Mouse (Mus musculus): Measurements from ENCODE around the gene Pgls. TPM values are rescaled to one million over a fixed set of nuclear protein-coding genes. Genes with fewer than 3 reads are reported as not detected.

The Pgls gene
- total and polyA plus RNA-seq, 2 experiments from 2014 or later, result 212 to 425 TPM

GRCm38 (mm10) chr8:71558958-71559690, 32.9 kb upstream of the Pgls start:
- no peaks in the 10 kb centered on the region for H3K36me3 ChIP-seq (replicated peaks; ENCODE audit: control insufficient read depth, insufficient read depth, low read length)
- DNase-seq (ENCODE audit: low spot score) (no peak), ATAC-seq (ENCODE audit: insufficient read depth, low read depth) (no peak)
- H3K27ac ChIP-seq (ENCODE audit: low read depth), result no peak overlapping the region
- peak overlapping the region; percentile 67 for H3K4me2 ChIP-seq (ENCODE audit: low read depth, low read length)
- peak overlapping the region; percentile 46 for H3K4me3 ChIP-seq (ENCODE audit: low read depth, low read length)
- H3K9ac ChIP-seq (replicated peaks; ENCODE audit: low read depth, low read length), result 0 out of 2 replicates have a peak overlapping the region, but pooled peaks have one; percentile 20
- peaks cover 53% of the 10 kb centered on the region for H3K27me3 ChIP-seq (ENCODE audit: control insufficient read depth, insufficient read depth, low read length)
- no peaks in the 10 kb centered on the region for H3K9me3 ChIP-seq (replicated peaks; ENCODE audit: control insufficient read depth, low read length)
- 0 out of 2 replicates have a peak, but pooled peaks cover 4% of the 10 kb centered on the region for H3K4me1 ChIP-seq (ENCODE audit: control insufficient read depth, insufficient read depth)
- no peak for TF ChIP-seq EP300 (IDR thresholded peaks at IDR 0.05; ENCODE audit: low read depth)
- no peak for TF ChIP-seq CTCF (IDR thresholded peaks at IDR 0.05; ENCODE audit: low read depth)
- WGBS, result 5% methylated on average over 24 of the region's 24 CpGs

- H3K27ac ChIP-seq (ENCODE audit: low read depth), result no peak overlapping the region
- ATAC-seq (ENCODE audit: insufficient read depth, low read depth) (no peak), DNase-seq (ENCODE audit: low spot score) (no peak)
- H3K4me1 ChIP-seq (ENCODE audit: control insufficient read depth, insufficient read depth), result 0 out of 2 replicates have a peak, but pooled peaks cover 4% of the 10 kb centered on the region
- no peaks in the 10 kb centered on the region for H3K36me3 ChIP-seq (replicated peaks; ENCODE audit: control insufficient read depth, insufficient read depth, low read length)
- H3K4me2 ChIP-seq (ENCODE audit: low read depth, low read length), result no peak overlapping the region
- H3K4me3 ChIP-seq (ENCODE audit: low read depth, low read length), result no peak overlapping the region
- no peak overlapping the region for H3K9ac ChIP-seq (replicated peaks; ENCODE audit: low read depth, low read length)
- H3K27me3 ChIP-seq (ENCODE audit: control insufficient read depth, insufficient read depth, low read length), result peaks cover 53% of the 10 kb centered on the region
- WGBS, result 58% methylated on average over 3 of the region's 3 CpGs
- H3K9me3 ChIP-seq (replicated peaks; ENCODE audit: control insufficient read depth, low read length), result no peaks in the 10 kb centered on the region
- TF ChIP-seq CTCF (IDR thresholded peaks at IDR 0.05; ENCODE audit: low read depth) (no peak), EP300 (IDR thresholded peaks at IDR 0.05; ENCODE audit: low read depth) (no peak)
These were observed 31.9 kb upstream of the Pgls start for GRCm38 (mm10) chr8:71560071-71560470.

- Histone ChIP-seq H3K4me2 (ENCODE audit: low read depth, low read length) (no peak overlapping the region), H3K4me3 (ENCODE audit: low read depth, low read length) (no peak overlapping the region), H3K9me3 (replicated peaks; ENCODE audit: control insufficient read depth, low read length) (no peaks in the 10 kb centered on the region), H3K9ac (replicated peaks; ENCODE audit: low read depth, low read length) (no peak overlapping the region), H3K27ac (ENCODE audit: low read depth) (no peak overlapping the region), H3K36me3 (replicated peaks; ENCODE audit: control insufficient read depth, insufficient read depth, low read length) (no peaks in the 10 kb centered on the region), H3K4me1 (ENCODE audit: control insufficient read depth, insufficient read depth) (0 out of 2 replicates have a peak, but pooled peaks cover 4% of the 10 kb centered on the region), H3K27me3 (ENCODE audit: control insufficient read depth, insufficient read depth, low read length) (peaks cover 53% of the 10 kb centered on the region)
- ATAC-seq (ENCODE audit: insufficient read depth, low read depth), result no peak
- WGBS, result 78% methylated on average over 5 of the region's 5 CpGs
- no peak for TF ChIP-seq EP300 (IDR thresholded peaks at IDR 0.05; ENCODE audit: low read depth)
- TF ChIP-seq CTCF (IDR thresholded peaks at IDR 0.05; ENCODE audit: low read depth), result no peak
- DNase-seq (ENCODE audit: low spot score), result no peak
These were observed 31.2 kb upstream of the Pgls start for GRCm38 (mm10) chr8:71560765-71561164.

GRCm38 (mm10) chr8:71561401-71561800, 30.6 kb upstream of the Pgls start:
- Histone ChIP-seq H3K4me3 (ENCODE audit: low read depth, low read length) (no peak overlapping the region), H3K4me2 (ENCODE audit: low read depth, low read length) (no peak overlapping the region), H3K27ac (ENCODE audit: low read depth) (no peak overlapping the region), H3K36me3 (replicated peaks; ENCODE audit: control insufficient read depth, insufficient read depth, low read length) (no peaks in the 10 kb centered on the region), H3K4me1 (ENCODE audit: control insufficient read depth, insufficient read depth) (0 out of 2 replicates have a peak, but pooled peaks cover 4% of the 10 kb centered on the region), H3K9ac (replicated peaks; ENCODE audit: low read depth, low read length) (no peak overlapping the region), H3K27me3 (ENCODE audit: control insufficient read depth, insufficient read depth, low read length) (peaks cover 53% of the 10 kb centered on the region), H3K9me3 (replicated peaks; ENCODE audit: control insufficient read depth, low read length) (no peaks in the 10 kb centered on the region)
- TF ChIP-seq CTCF (IDR thresholded peaks at IDR 0.05; ENCODE audit: low read depth), result peak; percentile 96
- no peak for TF ChIP-seq EP300 (IDR thresholded peaks at IDR 0.05; ENCODE audit: low read depth)
- 6% methylated on average over 15 of the region's 15 CpGs for WGBS
- DNase-seq (ENCODE audit: low spot score), result peak; percentile 71
- ATAC-seq (ENCODE audit: insufficient read depth, low read depth), result peak; percentile 42; the same call in 1 of the 2 replicates

GRCm38 (mm10) chr8:71562751-71563150, 29.2 kb upstream of the Pgls start:
- no peaks in the 10 kb centered on the region for H3K9me3 ChIP-seq (replicated peaks; ENCODE audit: control insufficient read depth, low read length)
- peak; percentile 77 for TF ChIP-seq CTCF (IDR thresholded peaks at IDR 0.05; ENCODE audit: low read depth)
- TF ChIP-seq EP300 (IDR thresholded peaks at IDR 0.05; ENCODE audit: low read depth), result no peak
- peak overlapping the region; percentile 43 for H3K4me2 ChIP-seq (ENCODE audit: low read depth, low read length)
- H3K4me3 ChIP-seq (ENCODE audit: low read depth, low read length), result 0 out of 2 replicates have a peak overlapping the region, but pooled peaks have one; percentile 12
- H3K36me3 ChIP-seq (replicated peaks; ENCODE audit: control insufficient read depth, insufficient read depth, low read length), result no peaks in the 10 kb centered on the region
- H3K27ac ChIP-seq (ENCODE audit: low read depth), result no peak overlapping the region
- ATAC-seq (ENCODE audit: insufficient read depth, low read depth) (peak; percentile 77), DNase-seq (ENCODE audit: low spot score) (peak; percentile 57)
- WGBS, result under 1% methylated on average over 33 of the region's 33 CpGs
- H3K27me3 ChIP-seq (ENCODE audit: control insufficient read depth, insufficient read depth, low read length), result peaks cover 48% of the 10 kb centered on the region
- H3K9ac ChIP-seq (replicated peaks; ENCODE audit: low read depth, low read length), result no peak overlapping the region
- H3K4me1 ChIP-seq (ENCODE audit: control insufficient read depth, insufficient read depth), result 0 out of 2 replicates have a peak, but pooled peaks cover 8% of the 10 kb centered on the region

Measured in heart, postnatal 0 days (tissue).